Mouse (Mus musculus) E14TG2a.4 (cell line): ENCODE measurements around the gene Selenoi.

Experiments
- CTCF ChIP-seq: conservative IDR thresholded peaks from 2 replicates; pipeline ENCODE4 v1.5.1; 2014; ENCODE audit warnings: low read length
- NANOG ChIP-seq: IDR thresholded peaks from 2 replicates; pipeline ENCODE4 v1.6.1; 2014; ENCODE audit warnings: borderline replicate concordance, low read length, mixed read lengths

DNA sequence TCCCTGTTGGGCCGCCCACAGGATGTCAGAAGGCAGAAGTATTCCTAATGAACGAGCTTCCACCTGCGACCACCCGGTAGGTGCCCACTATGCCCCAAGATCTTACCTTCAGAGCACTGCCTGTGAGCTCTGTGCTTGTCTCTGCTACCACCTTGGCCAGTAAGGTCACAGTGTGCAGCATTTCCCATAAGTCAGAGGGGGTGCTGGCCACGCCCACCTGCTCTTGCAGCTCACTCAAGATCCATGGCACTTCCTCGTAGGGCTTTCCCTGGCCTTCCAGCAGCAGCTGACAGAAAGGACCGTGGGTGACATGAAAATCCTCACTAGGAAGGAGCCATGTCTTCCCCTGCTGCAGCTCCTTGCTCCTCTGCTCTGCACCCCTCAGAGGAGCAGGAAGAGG, 34.1 kb upstream of the Selenoi start:
- no peak for TF ChIP-seq CTCF
- TF ChIP-seq NANOG, result no peak
